Mouse (Mus musculus): ENCODE measurements around the gene Gm9918. TPM values are rescaled to one million over a fixed set of nuclear protein-coding genes. Genes with fewer than 3 reads are reported as not detected.

The Gm9918 gene
- polyA plus RNA-seq, 1 experiment from 2014 or later = 0.17 TPM

DNA sequence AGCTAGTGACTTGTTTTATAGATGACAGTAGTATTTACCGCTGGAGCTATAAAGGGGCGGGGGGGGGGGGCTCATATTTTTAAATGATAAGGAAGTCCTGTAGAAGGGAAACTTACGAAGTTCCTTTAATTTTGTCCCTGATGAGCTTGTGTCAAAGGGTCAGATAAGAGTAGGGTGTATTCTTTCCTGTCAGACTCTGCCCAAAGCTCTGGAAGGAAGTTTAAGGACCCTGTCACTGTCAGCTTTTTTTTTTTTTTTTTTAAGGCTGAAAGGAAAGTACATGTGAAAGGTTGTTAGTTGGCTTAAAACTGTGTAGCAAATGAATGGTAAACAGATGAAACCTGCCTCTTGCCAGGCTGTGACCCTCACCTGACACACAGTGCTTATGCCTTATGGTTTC, 13.3 kb downstream of the Gm9918 start:
- Histone ChIP-seq H3K9me3 (no peaks in the 10 kb centered on the region), H3K4me1 (peaks cover 18% of the 10 kb centered on the region)

DNA sequence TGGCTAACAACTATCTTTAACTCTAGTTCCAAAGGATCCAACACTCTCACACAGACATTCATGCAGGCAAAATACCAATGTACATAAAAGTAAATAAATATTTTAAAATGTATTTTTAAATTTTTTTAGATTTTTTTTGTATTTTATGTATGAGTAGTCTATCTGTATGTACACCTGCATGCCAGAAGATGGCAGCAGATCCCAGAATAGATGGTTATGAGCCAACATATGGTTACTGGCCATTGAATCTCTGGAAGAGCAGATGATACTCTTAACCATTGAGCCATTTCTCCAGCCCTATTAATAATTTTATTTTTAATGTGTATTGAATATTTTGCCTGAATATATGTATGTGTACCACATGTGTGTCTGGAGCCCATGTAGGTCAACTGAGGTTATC, 17.0 kb downstream of the Gm9918 start:
- no peak overlapping the region for H3K9ac ChIP-seq
- ATAC-seq (ENCODE audit: low FRiP score) = no peak
- H3K9me3 ChIP-seq = no peaks in the 10 kb centered on the region
- H3K4me2 ChIP-seq = no peak overlapping the region
- 0 out of 2 replicates have a peak, but pooled peaks cover 2% of the 10 kb centered on the region for H3K36me3 ChIP-seq (replicated peaks)
- H3K27me3 ChIP-seq = no peaks in the 10 kb centered on the region
- H3K27ac ChIP-seq = no peak overlapping the region
- H3K4me3 ChIP-seq (replicated peaks) = no peak overlapping the region
- H3K4me1 ChIP-seq = no peaks in the 10 kb centered on the region

More for the DNA sequence above, 13.3 kb downstream of the Gm9918 start:
- H3K27me3 ChIP-seq = no peaks in the 10 kb centered on the region
- 79% methylated on average over 3 of the region's 3 CpGs for WGBS
- no peak for ATAC-seq (ENCODE audit: low FRiP score)
- peaks cover 18% of the 10 kb centered on the region for H3K36me3 ChIP-seq (replicated peaks)
- H3K9ac ChIP-seq = no peak overlapping the region
- H3K4me3 ChIP-seq (replicated peaks) = no peak overlapping the region
- no peak overlapping the region for H3K4me2 ChIP-seq
- no peak overlapping the region for H3K27ac ChIP-seq

GRCm38 (mm10) chr15:102295633-102296367, 25.4 kb downstream of the Gm9918 start, which contains the start of gene Espl1:
Espl1 (plus strand) TSS chr15:102296266.
- no peaks in the 10 kb centered on the region for H3K27me3 ChIP-seq
- H3K4me1 ChIP-seq = peaks cover 12% of the 10 kb centered on the region
- peaks cover 29% of the 10 kb centered on the region for H3K36me3 ChIP-seq (replicated peaks)
- H3K4me2 ChIP-seq = peak within 1 kb of the TSS; percentile 93
- peak; percentile 99 for ATAC-seq (ENCODE audit: low FRiP score)
- 7% methylated on average over 25 of the region's 25 CpGs for WGBS
- peak within 1 kb of the TSS; percentile 68 for H3K4me3 ChIP-seq (replicated peaks)
- H3K27ac ChIP-seq = 0 out of 2 replicates have a peak within 1 kb of the TSS, but pooled peaks have one; percentile 31
- H3K9me3 ChIP-seq = no peaks in the 10 kb centered on the region
- H3K9ac ChIP-seq = peak within 1 kb of the TSS; percentile 63

- peak; percentile 70 for ATAC-seq (ENCODE audit: low FRiP score)
- WGBS = 4% methylated on average over 24 of the region's 24 CpGs
- peaks cover 36% of the 10 kb centered on the region for H3K36me3 ChIP-seq (replicated peaks)
- H3K27ac ChIP-seq = no peak overlapping the region
- peaks cover 12% of the 10 kb centered on the region for H3K4me1 ChIP-seq
- H3K4me3 ChIP-seq (replicated peaks) = peak overlapping the region; percentile 68
- no peaks in the 10 kb centered on the region for H3K9me3 ChIP-seq
- peak overlapping the region; percentile 63 for H3K9ac ChIP-seq
- peak overlapping the region; percentile 93 for H3K4me2 ChIP-seq
- no peaks in the 10 kb centered on the region for H3K27me3 ChIP-seq
These were observed 26.1 kb downstream of the Gm9918 start for GRCm38 (mm10) chr15:102296368-102297006.

DNA sequence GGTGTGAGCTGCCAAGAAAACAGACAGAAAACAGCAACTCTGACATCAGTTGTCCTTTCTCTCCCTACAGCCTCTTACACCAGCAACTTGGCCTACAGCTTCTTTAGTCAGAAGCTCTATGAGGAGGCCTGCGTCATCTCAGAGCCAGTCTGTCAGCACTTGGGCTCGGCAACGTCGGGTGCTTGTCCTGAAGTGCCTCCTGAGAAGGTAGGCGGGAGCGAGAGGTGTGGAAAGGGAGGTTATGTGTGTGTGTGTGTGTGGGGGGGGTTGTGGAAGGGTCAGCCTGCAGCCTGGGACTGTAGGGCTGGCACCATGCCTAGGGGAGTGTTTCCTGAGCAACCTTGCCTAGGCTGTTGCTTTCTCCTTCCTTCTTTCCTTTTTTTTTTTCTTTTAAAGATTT, 32.2 kb downstream of the Gm9918 start:
- no peak for ATAC-seq (ENCODE audit: low FRiP score)

GRCm38 (mm10) chr15:102308717-102309116, 38.4 kb downstream of the Gm9918 start:
- Histone ChIP-seq H3K4me3 (replicated peaks) (no peak overlapping the region), H3K4me1 (no peaks in the 10 kb centered on the region), H3K4me2 (no peak overlapping the region), H3K27ac (no peak overlapping the region), H3K27me3 (no peaks in the 10 kb centered on the region), H3K9ac (no peak overlapping the region), H3K36me3 (replicated peaks) (peaks cover 87% of the 10 kb centered on the region), H3K9me3 (no peaks in the 10 kb centered on the region)
- ATAC-seq (ENCODE audit: low FRiP score) = no peak
- WGBS = 91% methylated on average over 9 of the region's 9 CpGs

More for the DNA sequence above, 32.2 kb downstream of the Gm9918 start:
- H3K27me3 ChIP-seq = no peaks in the 10 kb centered on the region
- no peak overlapping the region for H3K9ac ChIP-seq
- H3K4me2 ChIP-seq = no peak overlapping the region
- H3K27ac ChIP-seq = no peak overlapping the region
- WGBS = 97% methylated on average over 6 of the region's 6 CpGs
- peaks cover 87% of the 10 kb centered on the region for H3K36me3 ChIP-seq (replicated peaks)
- no peak overlapping the region for H3K4me3 ChIP-seq (replicated peaks)
- no peaks in the 10 kb centered on the region for H3K9me3 ChIP-seq
- no peaks in the 10 kb centered on the region for H3K4me1 ChIP-seq

- Histone ChIP-seq H3K36me3 (replicated peaks) (peaks cover 88% of the 10 kb centered on the region), H3K9me3 (no peaks in the 10 kb centered on the region), H3K4me3 (replicated peaks) (no peak overlapping the region), H3K4me1 (no peaks in the 10 kb centered on the region), H3K27me3 (no peaks in the 10 kb centered on the region), H3K27ac (no peak overlapping the region), H3K4me2 (no peak overlapping the region), H3K9ac (no peak overlapping the region)
- 93% methylated on average over 10 of the region's 10 CpGs for WGBS
- ATAC-seq (ENCODE audit: low FRiP score) = no peak
These were observed 39.9 kb downstream of the Gm9918 start for GRCm38 (mm10) chr15:102310074-102310845.

GRCm38 (mm10) chr15:102311489-102311888, 41.1 kb downstream of the Gm9918 start:
- Histone ChIP-seq H3K4me3 (replicated peaks) (no peak overlapping the region), H3K27me3 (no peaks in the 10 kb centered on the region), H3K4me2 (no peak overlapping the region), H3K9ac (no peak overlapping the region), H3K36me3 (replicated peaks) (peaks cover 88% of the 10 kb centered on the region), H3K27ac (no peak overlapping the region), H3K9me3 (no peaks in the 10 kb centered on the region), H3K4me1 (no peaks in the 10 kb centered on the region)
- ATAC-seq (ENCODE audit: low FRiP score) = no peak

GRCm38 (mm10) chr15:102315292-102315691, 44.9 kb downstream of the Gm9918 start:
- no peaks in the 10 kb centered on the region for H3K27me3 ChIP-seq
- 94% methylated on average over 8 of the region's 8 CpGs for WGBS
- H3K4me2 ChIP-seq = no peak overlapping the region
- ATAC-seq (ENCODE audit: low FRiP score) = no peak
- H3K4me3 ChIP-seq (replicated peaks) = no peak overlapping the region
- H3K36me3 ChIP-seq (replicated peaks) = peaks cover 90% of the 10 kb centered on the region
- no peaks in the 10 kb centered on the region for H3K9me3 ChIP-seq
- H3K4me1 ChIP-seq = no peaks in the 10 kb centered on the region
- H3K9ac ChIP-seq = 0 out of 2 replicates have a peak overlapping the region, but pooled peaks have one; percentile 7
- no peak overlapping the region for H3K27ac ChIP-seq

DNA sequence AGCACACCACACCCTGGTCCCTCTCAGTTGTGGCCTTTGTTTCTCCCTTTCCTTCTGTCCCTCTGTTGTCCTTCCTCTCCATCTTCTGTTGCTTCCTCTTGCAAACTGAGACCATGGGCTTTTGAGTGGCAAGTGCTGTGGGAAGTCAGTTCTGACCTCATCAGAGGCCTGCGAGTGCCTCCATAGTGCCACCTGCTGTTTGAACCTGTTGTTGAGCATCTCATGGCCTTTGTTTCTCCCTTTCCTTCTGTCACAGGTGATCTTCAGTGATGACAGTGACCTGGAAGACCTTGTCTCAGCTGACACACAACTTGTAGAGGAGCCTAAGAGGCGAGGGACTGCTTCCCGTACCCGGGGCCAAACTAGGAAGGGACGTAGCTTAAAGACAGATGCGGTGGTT, 45.9 kb downstream of the Gm9918 start:
- Histone ChIP-seq H3K4me1 (no peaks in the 10 kb centered on the region), H3K4me2 (no peak overlapping the region), H3K27ac (no peak overlapping the region), H3K27me3 (no peaks in the 10 kb centered on the region), H3K36me3 (replicated peaks) (peaks cover 92% of the 10 kb centered on the region), H3K9me3 (no peaks in the 10 kb centered on the region), H3K9ac (no peak overlapping the region), H3K4me3 (replicated peaks) (no peak overlapping the region)
- ATAC-seq (ENCODE audit: low FRiP score) = no peak
- WGBS = 88% methylated on average over 6 of the region's 6 CpGs

All from forebrain, embryonic 12.5 days (tissue).